In genomic region chr15:99415793-99416192, GRCm38 (mm10) we compare ENCODE assay signal across 9 mouse cellular contexts. TPM values are rescaled to one million over a fixed set of nuclear protein-coding genes. Genes with fewer than 3 reads are reported as not detected.
A peak's percentile ranks its signal among the peaks of the same experiment; 100 is the strongest.
DNase-seq lines count a peak whose midpoint lies in the region; ATAC-seq lines count a peak whose summit lies in the region.
"Had no signal": no experiment of that assay in that cellular context is flagged by ENCODE, and none has a peak within 500 bp of the region (broad histone marks: within the 10 kb centered on the region; RNA-seq: fewer than 3 reads in every experiment).

No protein-coding gene starts in this region.

- peak overlapping the region; percentile 32; the same call in 1 of the 2 replicates for H3K4me2 ChIP-seq in heart, embryonic 12.5 days
- no peak overlapping the region for H3K4me2 ChIP-seq in heart, embryonic 11.5 days
- H3K4me2 ChIP-seq in liver, embryonic 13.5 days: peak overlapping the region; percentile 37
- H3K4me2 ChIP-seq: neural tube, embryonic 13.5 days had no signal

- H3K4me1 ChIP-seq in heart, embryonic 12.5 days (replicated peaks): peaks cover 32% of the 10 kb centered on the region
- peaks cover 12% of the 10 kb centered on the region for H3K4me1 ChIP-seq in heart, embryonic 11.5 days (ENCODE audit: control insufficient read depth, insufficient read depth, low read length)
- peaks cover 24% of the 10 kb centered on the region for H3K4me1 ChIP-seq in liver, embryonic 13.5 days (replicated peaks)

- peak; percentile 39 for DNase-seq in urinary bladder, postnatal 25 days (ENCODE audit: low spot score)
- DNase-seq in urinary bladder, postnatal 10 days (ENCODE audit: low spot score): no peak
- DNase-seq in liver, embryonic 13.5 days: peak; percentile 34
- DNase-seq in splenic B cell, adult 2 months (ENCODE audit: low read depth, low spot score): peak; percentile 84
- no peak for DNase-seq in gastrocnemius, postnatal 4 days (ENCODE audit: low spot score in 2 of 2)

- H3K4me3 ChIP-seq in heart, embryonic 12.5 days: no peak overlapping the region
- no peak overlapping the region for H3K4me3 ChIP-seq in heart, embryonic 11.5 days (ENCODE audit: low read depth, low read length)
- 0 out of 2 replicates have a peak overlapping the region, but pooled peaks have one; percentile 8 for H3K4me3 ChIP-seq in liver, embryonic 13.5 days (replicated peaks)
- H3K4me3 ChIP-seq: neural tube, embryonic 13.5 days had no signal

- ATAC-seq in heart, embryonic 12.5 days (ENCODE audit: insufficient number of reproducible peaks, low FRiP score): no peak
- no peak for ATAC-seq in heart, embryonic 11.5 days (replicated peaks; ENCODE audit: insufficient number of reproducible peaks, low FRiP score, low TSS enrichment)
- ATAC-seq in common myeloid progenitor, adult 5-6 weeks (replicated peaks; ENCODE audit: low read depth, poor library complexity, severe bottlenecking): 0 out of 2 replicates have a peak, but pooled peaks have one; percentile 19
- no peak for ATAC-seq in liver, embryonic 13.5 days (ENCODE audit: low read depth)

- no peaks in the 10 kb centered on the region for H3K27me3 ChIP-seq in heart, embryonic 12.5 days (replicated peaks)
- no peaks in the 10 kb centered on the region for H3K27me3 ChIP-seq in heart, embryonic 11.5 days (ENCODE audit: control insufficient read depth, insufficient read depth, low read length)
- no peaks in the 10 kb centered on the region for H3K27me3 ChIP-seq in liver, embryonic 13.5 days
- no peaks in the 10 kb centered on the region for H3K27me3 ChIP-seq in splenic B cell, adult 2 months (ENCODE audit: control insufficient read depth, insufficient read depth, low read length, poor library complexity, severe bottlenecking)
- H3K27me3 ChIP-seq: neural tube, embryonic 13.5 days had no signal

- H3K36me3 ChIP-seq in heart, embryonic 12.5 days: no peaks in the 10 kb centered on the region
- H3K36me3 ChIP-seq in heart, embryonic 11.5 days (ENCODE audit: control insufficient read depth, insufficient read depth, low read length): no peaks in the 10 kb centered on the region
- H3K36me3 ChIP-seq in liver, embryonic 13.5 days: no peaks in the 10 kb centered on the region
- H3K36me3 ChIP-seq in splenic B cell, adult 2 months (ENCODE audit: control insufficient read depth, insufficient read depth, low read length, poor library complexity, severe bottlenecking): no peaks in the 10 kb centered on the region

- no peak overlapping the region for H3K9ac ChIP-seq in heart, embryonic 12.5 days
- no peak overlapping the region for H3K9ac ChIP-seq in heart, embryonic 11.5 days (ENCODE audit: low read depth, low read length)
- H3K9ac ChIP-seq in liver, embryonic 13.5 days: no peak overlapping the region
- H3K9ac ChIP-seq: neural tube, embryonic 13.5 days had no signal

- H3K9me3 ChIP-seq in heart, embryonic 12.5 days (replicated peaks): no peaks in the 10 kb centered on the region
- H3K9me3 ChIP-seq in heart, embryonic 11.5 days (replicated peaks; ENCODE audit: control insufficient read depth, low read length): no peaks in the 10 kb centered on the region
- H3K9me3 ChIP-seq in liver, embryonic 13.5 days (replicated peaks): no peaks in the 10 kb centered on the region
- H3K9me3 ChIP-seq: neural tube, embryonic 13.5 days had no signal

- no peak overlapping the region for H3K27ac ChIP-seq in heart, embryonic 12.5 days (ENCODE audit: poor library complexity, severe bottlenecking)
- no peak overlapping the region for H3K27ac ChIP-seq in heart, embryonic 11.5 days (ENCODE audit: low read depth, low read length)
- no peak overlapping the region for H3K27ac ChIP-seq in liver, embryonic 13.5 days
- H3K27ac ChIP-seq: neural tube, embryonic 13.5 days had no signal

- WGBS in heart, embryonic 12.5 days: 18% methylated on average over 2 of the region's 2 CpGs
- 19% methylated on average over 2 of the region's 2 CpGs for WGBS in heart, embryonic 11.5 days (ENCODE audit: insufficient replicate concordance)
- 5% methylated on average over 2 of the region's 2 CpGs for WGBS in liver, embryonic 13.5 days (ENCODE audit: insufficient replicate concordance)

RNA-seq across cellular contexts. Expression of gene Tmbim6, which starts 23.1 kb away (rescaled TPM):
- 251 and 253 TPM in 2 replicates for polyA plus RNA-seq in heart, embryonic 12.5 days (2016; fragmentation: Nextera tagmentation; extraction: Ambion mirVana)
- 233 and 290 TPM in 2 replicates for polyA plus RNA-seq in heart, embryonic 11.5 days (2014; fragmentation: Nextera tagmentation; extraction: Ambion mirVana)
- 92.2 and 125 TPM in 2 replicates for total RNA-seq in common myeloid progenitor, adult 5-6 weeks (2017)
- 188 and 210 TPM in 2 replicates for polyA plus RNA-seq in liver, embryonic 13.5 days (2015; fragmentation: Nextera tagmentation; extraction: Ambion mirVana)
- total RNA-seq in gastrocnemius, postnatal 4 days (2021): 100 to 1,000 TPM; 205 to 215 TPM

RNA-seq across cellular contexts. Expression of gene Nckap5l, which starts 41.8 kb away (rescaled TPM):
- polyA plus RNA-seq in heart, embryonic 12.5 days (2016; fragmentation: Nextera tagmentation; extraction: Ambion mirVana): 11.4 and 12.0 TPM in 2 replicates
- 9.0 and 9.1 TPM in 2 replicates for polyA plus RNA-seq in heart, embryonic 11.5 days (2014; fragmentation: Nextera tagmentation; extraction: Ambion mirVana)
- total RNA-seq in common myeloid progenitor, adult 5-6 weeks (2017): 0.78 and 6.7 TPM in 2 replicates
- polyA plus RNA-seq in liver, embryonic 13.5 days (2015; fragmentation: Nextera tagmentation; extraction: Ambion mirVana): 0.85 and 1.1 TPM in 2 replicates
- total RNA-seq in gastrocnemius, postnatal 4 days (2021): 10 to 100 TPM; 37.2 to 39.4 TPM

RNA-seq across cellular contexts. Expression of gene Fmnl3, which starts 45.5 kb away (rescaled TPM):
- polyA plus RNA-seq in heart, embryonic 12.5 days (2016; fragmentation: Nextera tagmentation; extraction: Ambion mirVana): 17.2 and 21.0 TPM in 2 replicates
- 11.0 and 11.4 TPM in 2 replicates for polyA plus RNA-seq in heart, embryonic 11.5 days (2014; fragmentation: Nextera tagmentation; extraction: Ambion mirVana)
- 9.2 and 9.6 TPM in 2 replicates for total RNA-seq in common myeloid progenitor, adult 5-6 weeks (2017)
- polyA plus RNA-seq in liver, embryonic 13.5 days (2015; fragmentation: Nextera tagmentation; extraction: Ambion mirVana): 3.4 and 3.7 TPM in 2 replicates
- total RNA-seq in gastrocnemius, postnatal 4 days (2021): 10 to 100 TPM; 32.3 to 35.7 TPM

RNA-seq across cellular contexts. Expression of gene Bcdin3d, which starts 58.7 kb away (rescaled TPM):
- 11.3 and 12.2 TPM in 2 replicates for polyA plus RNA-seq in heart, embryonic 12.5 days (2016; fragmentation: Nextera tagmentation; extraction: Ambion mirVana)
- polyA plus RNA-seq in heart, embryonic 11.5 days (2014; fragmentation: Nextera tagmentation; extraction: Ambion mirVana): 11.9 TPM in 2 replicates
- 4.9 and 5.4 TPM in 2 replicates for total RNA-seq in common myeloid progenitor, adult 5-6 weeks (2017)
- 7.3 and 7.4 TPM in 2 replicates for polyA plus RNA-seq in liver, embryonic 13.5 days (2015; fragmentation: Nextera tagmentation; extraction: Ambion mirVana)
- total RNA-seq in gastrocnemius, postnatal 4 days (2021): 1 to 10 TPM; 7.2 to 7.4 TPM

Comparison
In these comparisons a context has a peak if more than half of its experiments do, and no peak if none do; other contexts are left out.
1. DNase-seq: peak in urinary bladder, postnatal 25 days (single experiment), liver, embryonic 13.5 days (single experiment) and splenic B cell, adult 2 months (single experiment); none in urinary bladder, postnatal 10 days (single experiment) and gastrocnemius, postnatal 4 days (0 of 2).